Mouse (Mus musculus) midbrain, postnatal 0 days (tissue): ENCODE data around the gene Caly. TPM values are rescaled to one million over a fixed set of nuclear protein-coding genes. Genes with fewer than 3 reads are reported as not detected.
A peak's percentile ranks its signal among the peaks of the same experiment; 100 is the strongest.

Experiments used
- ATAC-seq: fragments of 200-750 bp; cut with Nextera tagmentation; 2 replicates; pipeline ENCODE4 v1.8.0; 2017; ENCODE audit warnings: moderate number of reproducible peaks, mild to moderate bottlenecking, moderate TSS enrichment, moderate library complexity; ENCODE audit not compliant: low FRiP score
- DNase-seq: peaks from one replicate; pipeline ENCODE4 v3.0.0-alpha.2; 2015; ENCODE audit warnings: low spot score
- H3K27ac ChIP-seq: fragments of 300-500 bp; sonication (generic); 2 replicates; pipeline ENCODE4 v1.5.1; 2014; ENCODE audit warnings: low read depth, mild to moderate bottlenecking, low read length, mixed read lengths
- H3K27me3 ChIP-seq: fragments of 300-500 bp; sonication (generic); 2 replicates; pipeline ENCODE4 v1.6.1; 2014; ENCODE audit warnings: low read length, control low read depth, mixed read lengths; ENCODE audit not compliant: insufficient read depth
- H3K36me3 ChIP-seq: fragments of 300-500 bp; sonication (generic); 2 replicates; pipeline ENCODE4 v1.6.1; 2014; ENCODE audit warnings: low read length, control low read depth, mixed read lengths; ENCODE audit not compliant: insufficient read depth
- H3K4me1 ChIP-seq: fragments of 300-500 bp; sonication (generic); 2 replicates; pipeline ENCODE4 v1.6.1; 2014; ENCODE audit warnings: mild to moderate bottlenecking, control low read depth, antibody characterized with exemption, low read length, mixed read lengths; ENCODE audit not compliant: insufficient read depth
- H3K4me2 ChIP-seq: fragments of 300-500 bp; sonication (generic); 2 replicates; pipeline ENCODE4 v1.6.1; 2014; ENCODE audit warnings: low read depth, mild to moderate bottlenecking, low read length, mixed read lengths; ENCODE audit not compliant: poor library complexity, severe bottlenecking
- H3K4me3 ChIP-seq: fragments of 300-500 bp; sonication (generic); 2 replicates; pipeline ENCODE4 v1.5.1; 2014; ENCODE audit warnings: low read depth, mild to moderate bottlenecking, low read length, moderate library complexity
- H3K9ac ChIP-seq: fragments of 300-500 bp; sonication (generic); replicated peaks from 2 replicates; pipeline ENCODE4 v1.6.1; 2014; ENCODE audit warnings: mild to moderate bottlenecking, low read length, moderate library complexity, mixed read lengths; ENCODE audit not compliant: poor library complexity, severe bottlenecking
- H3K9me3 ChIP-seq: fragments of 300-500 bp; sonication (generic); 2 replicates; pipeline ENCODE4 v1.6.1; 2016; ENCODE audit warnings: low read length, control low read depth
- CTCF ChIP-seq: IDR thresholded peaks from 2 replicates; pipeline ENCODE4 v1.5.1; 2016; ENCODE audit warnings: antibody characterized with exemption, mild to moderate bottlenecking
- WGBS: fragments of 180-500 bp; shearing (Covaris S2); extraction: QIAGEN DNeasy Blood & Tissue Kit; methylation state at CpG from one replicate; pipeline ENCODE4 v1.1.7; 2014; 5-methylcytosine and 5-hydroxymethylcytosine counted together
- polyA plus RNA-seq: library from polyadenylated mRNA; unstranded; fragments of >200 nt; fragmentation: Nextera tagmentation; extraction: Ambion mirVana; gene quantifications from 2 replicates; pipeline ENCODE4 v1.2.1, GENCODE M21; 2015
- total RNA-seq: library from RNA; depleted of rRNA; stranded (reverse); fragments of >200 nt; gene quantifications from 2 replicates; pipeline ENCODE4 v1.2.3, GENCODE M21; 2014

The Caly gene
- total and polyA plus RNA-seq, 2 experiments from 2014 or later = 435 to 595 TPM

DNA sequence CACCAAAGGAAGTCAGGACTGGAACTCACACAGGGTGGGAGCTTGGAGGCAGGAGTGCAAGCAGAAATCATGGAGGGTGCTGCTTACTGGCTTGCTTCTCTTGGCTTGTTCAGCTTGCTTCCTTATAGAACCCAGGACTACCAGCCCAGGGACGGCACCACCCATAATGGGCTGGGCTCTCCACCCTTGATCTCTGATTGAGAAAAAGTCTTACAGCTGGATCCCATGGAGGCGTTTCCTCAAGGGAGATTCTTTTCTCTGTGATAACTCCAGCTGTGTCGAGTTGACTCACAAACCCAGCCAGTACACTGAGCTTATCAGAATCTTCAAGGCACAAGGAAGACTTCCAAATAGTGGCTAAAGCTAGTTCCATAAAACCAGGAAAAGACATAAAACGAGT lies 40.4 kb upstream of the Caly start:
- Histone ChIP-seq H3K9me3 (no peaks in the 10 kb centered on the region), H3K4me2 (no peak overlapping the region), H3K36me3 (no peaks in the 10 kb centered on the region), H3K4me3 (no peak overlapping the region), H3K27me3 (no peaks in the 10 kb centered on the region), H3K4me1 (peaks cover 5% of the 10 kb centered on the region; the same call in 1 of the 2 replicates), H3K27ac (no peak overlapping the region), H3K9ac (no peak overlapping the region)
- DNase-seq (no peak), ATAC-seq (no peak)
- WGBS = 30% methylated on average over 4 of the region's 4 CpGs
- no peak for TF ChIP-seq CTCF

DNA sequence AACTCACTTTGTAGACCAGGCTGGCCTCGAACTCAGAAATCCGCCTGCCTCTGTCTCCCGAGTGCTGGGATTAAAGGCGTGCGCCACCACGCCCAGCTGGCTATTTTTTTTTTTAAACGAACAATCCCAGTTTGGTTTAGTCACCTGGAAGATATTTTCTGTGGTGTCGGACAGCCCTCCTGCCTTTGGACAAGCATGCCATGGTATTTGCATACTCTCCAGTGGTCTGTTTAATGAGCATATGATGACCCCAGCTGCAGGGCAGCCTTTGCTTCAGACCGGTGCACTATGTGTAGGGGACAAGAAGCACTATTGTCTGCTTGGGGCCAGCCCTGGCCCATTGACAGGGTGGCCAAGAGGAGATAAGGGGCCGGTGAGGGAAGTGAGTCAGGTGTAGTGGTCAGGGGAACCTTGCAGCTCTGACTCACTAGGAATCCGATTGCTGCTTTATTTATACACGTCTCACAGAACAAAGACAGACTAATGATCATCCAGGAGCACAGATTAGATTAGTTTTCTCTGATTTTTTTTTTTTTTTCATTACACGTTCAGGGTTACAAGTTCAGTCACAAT lies 39.1 kb upstream of the Caly start:
- ATAC-seq = no peak
- DNase-seq = no peak
- Histone ChIP-seq H3K4me1 (peaks cover 5% of the 10 kb centered on the region; the same call in 1 of the 2 replicates), H3K9ac (no peak overlapping the region), H3K9me3 (no peaks in the 10 kb centered on the region), H3K36me3 (no peaks in the 10 kb centered on the region), H3K27me3 (no peaks in the 10 kb centered on the region), H3K4me3 (no peak overlapping the region), H3K27ac (no peak overlapping the region), H3K4me2 (no peak overlapping the region)
- no peak for TF ChIP-seq CTCF
- WGBS = 72% methylated on average over 11 of the region's 13 CpGs

DNA sequence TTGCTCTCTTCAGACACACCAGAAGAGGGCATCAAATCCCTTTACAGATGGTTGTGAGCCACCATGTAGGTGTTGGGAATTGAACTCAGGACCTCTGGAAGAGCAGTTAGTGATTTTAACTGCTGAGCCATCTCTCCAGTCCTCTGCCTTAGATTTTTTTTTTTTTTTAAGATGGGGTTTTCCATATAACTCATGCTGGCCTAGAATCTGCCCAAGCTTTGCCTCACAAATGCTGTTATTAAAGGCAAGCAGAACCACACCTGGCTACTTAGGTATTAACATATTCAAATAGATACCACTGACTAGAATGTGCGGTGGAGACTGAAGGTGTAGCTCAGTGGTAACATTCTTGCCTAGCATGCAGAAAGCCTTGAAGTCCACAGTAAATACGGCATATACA lies 38.1 kb upstream of the Caly start:
- Histone ChIP-seq H3K9ac (no peak overlapping the region), H3K27me3 (no peaks in the 10 kb centered on the region), H3K4me2 (no peak overlapping the region), H3K4me3 (no peak overlapping the region), H3K4me1 (peaks cover 5% of the 10 kb centered on the region; the same call in 1 of the 2 replicates), H3K36me3 (no peaks in the 10 kb centered on the region), H3K27ac (no peak overlapping the region), H3K9me3 (no peaks in the 10 kb centered on the region)
- WGBS = 85% methylated on average over 2 of the region's 2 CpGs
- ATAC-seq (no peak), DNase-seq (no peak)
- no peak for TF ChIP-seq CTCF

DNA sequence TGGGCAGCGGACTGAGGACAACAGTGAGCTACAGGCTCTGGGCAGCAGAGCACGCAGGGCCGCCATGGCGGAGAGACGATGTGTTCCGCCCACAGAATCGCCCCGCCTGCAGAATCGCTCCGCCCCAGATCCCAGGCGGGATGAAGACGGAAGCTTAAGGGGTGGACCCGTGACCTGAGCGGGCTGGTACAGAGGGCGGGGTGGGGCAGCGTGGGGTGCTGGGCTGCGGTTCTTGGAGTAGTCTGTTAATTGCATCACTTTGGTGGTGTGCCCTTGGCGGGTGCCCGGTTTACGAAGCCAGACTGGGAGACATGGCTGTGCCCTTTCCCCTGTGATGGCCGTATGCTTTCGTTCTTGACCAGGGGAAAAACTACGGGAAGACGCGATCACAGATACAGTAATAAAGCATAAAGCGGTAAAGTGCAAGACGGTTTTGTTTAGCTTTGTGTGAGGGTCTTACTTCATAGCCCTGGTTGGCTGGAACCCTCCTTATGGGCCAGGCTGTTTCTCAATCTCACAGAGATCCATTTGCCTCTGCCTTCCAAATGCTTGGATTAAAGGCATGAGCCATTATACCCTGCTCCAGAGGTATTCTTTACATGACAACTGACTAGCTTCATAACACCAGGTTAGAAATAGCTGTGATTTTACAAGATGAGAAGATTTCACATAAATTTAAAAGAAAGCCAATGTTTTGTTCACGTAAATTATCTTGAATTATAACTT lies 34.1 kb upstream of the Caly start, which contains the start of gene Echs1:
TSS of gene Echs1 (minus strand) at position 148 of the 726 bp plus-strand sequence.
- Histone ChIP-seq H3K36me3 (peaks cover 6% of the 10 kb centered on the region), H3K9me3 (no peaks in the 10 kb centered on the region), H3K9ac (peak within 1 kb of the TSS; percentile 81), H3K4me1 (no peaks in the 10 kb centered on the region), H3K4me3 (peak within 1 kb of the TSS; percentile 68), H3K4me2 (peak within 1 kb of the TSS; percentile 65), H3K27ac (peak within 1 kb of the TSS; percentile 86), H3K27me3 (no peaks in the 10 kb centered on the region)
- 5% methylated on average over 24 of the region's 28 CpGs for WGBS
- DNase-seq (peak; percentile 87), ATAC-seq (peak; percentile 93)
- TF ChIP-seq CTCF = no peak

DNA sequence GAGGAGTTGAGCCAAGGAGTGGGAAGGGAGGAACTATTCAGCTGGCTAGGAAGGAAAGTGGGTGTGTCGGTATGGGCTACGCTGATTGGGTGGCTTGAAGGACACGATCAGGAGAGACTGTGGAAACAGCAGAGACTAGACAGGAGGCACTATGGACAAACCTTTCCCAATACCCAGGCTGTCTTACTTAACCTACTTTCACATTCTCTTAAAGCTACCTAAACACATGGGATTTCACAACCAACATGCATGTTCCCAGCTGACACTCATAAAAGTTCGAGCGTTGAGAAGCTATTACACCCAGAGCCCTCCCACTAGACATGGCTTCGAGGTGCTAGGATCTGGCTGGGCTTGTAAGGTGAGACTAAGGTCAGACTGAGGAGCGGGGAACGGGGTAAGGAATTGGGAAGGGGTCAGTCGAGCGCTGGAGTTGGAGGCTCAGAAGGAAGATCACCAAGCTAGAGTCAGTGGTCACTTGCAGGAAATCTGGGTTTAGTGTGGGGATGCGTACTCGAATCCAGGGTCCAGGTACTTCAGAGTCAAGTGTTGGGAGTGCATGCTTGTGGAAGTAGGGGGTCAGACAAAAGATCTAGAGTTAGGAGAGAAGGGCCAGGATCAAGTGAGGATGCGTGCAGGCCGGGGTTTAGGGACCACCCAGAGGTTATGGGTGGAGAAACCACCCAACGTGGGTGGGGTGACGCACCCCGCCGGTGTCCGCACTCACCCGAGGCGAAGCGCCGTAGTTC lies 33.4 kb upstream of the Caly start, which contains the start of gene Paox:
TSS of gene Paox (plus strand) at position 217 of the 746 bp plus-strand sequence.
- H3K27ac ChIP-seq = peak within 1 kb of the TSS; percentile 86
- H3K4me3 ChIP-seq = peak within 1 kb of the TSS; percentile 68
- DNase-seq = peak; percentile 67
- ATAC-seq = peak; percentile 59
- H3K36me3 ChIP-seq = peaks cover 11% of the 10 kb centered on the region
- TF ChIP-seq CTCF = peak; percentile 26
- H3K9me3 ChIP-seq = no peaks in the 10 kb centered on the region
- WGBS = 3% methylated on average over 23 of the region's 23 CpGs
- peak within 1 kb of the TSS; percentile 65 for H3K4me2 ChIP-seq
- no peaks in the 10 kb centered on the region for H3K27me3 ChIP-seq
- no peaks in the 10 kb centered on the region for H3K4me1 ChIP-seq
- peak within 1 kb of the TSS; percentile 81 for H3K9ac ChIP-seq
